Mouse (Mus musculus): ENCODE measurements around the gene Cplx3.

The Cplx3 gene

GRCm38 (mm10) chr9:57638651-57639459 is 32.8 kb upstream of the Cplx3 start:
- no peak for DNase-seq (ENCODE audit: low read depth, low spot score)

DNA sequence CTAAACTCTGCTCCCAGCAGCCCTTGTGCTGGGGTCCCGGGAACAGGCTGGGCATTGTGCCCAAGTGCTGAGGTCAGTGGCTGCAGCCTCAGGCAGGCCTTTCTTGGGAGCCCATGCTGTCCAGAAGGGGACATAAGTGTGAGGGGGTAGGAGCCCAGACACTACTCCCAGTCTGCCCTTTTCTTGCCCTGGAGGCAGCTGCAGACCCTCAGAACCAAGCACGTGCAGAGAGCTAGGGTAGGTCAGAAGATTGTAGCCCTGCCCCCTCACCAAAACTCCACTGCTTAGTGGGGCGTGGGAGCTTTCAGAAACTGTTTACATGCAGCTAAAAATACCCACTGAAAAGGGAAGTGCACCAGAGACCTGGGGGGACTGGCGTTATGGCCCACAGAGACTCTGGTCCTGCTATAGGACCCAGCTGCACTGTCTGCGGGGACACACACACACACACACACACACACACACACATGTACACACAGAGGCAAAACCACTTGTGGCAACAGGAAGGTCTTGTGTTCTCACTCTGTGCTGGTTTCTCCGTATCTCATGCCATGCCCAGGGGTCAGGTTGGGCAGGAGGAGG is 31.8 kb upstream of the Cplx3 start:
- peak; percentile 46 for DNase-seq (ENCODE audit: low read depth, low spot score)

DNA sequence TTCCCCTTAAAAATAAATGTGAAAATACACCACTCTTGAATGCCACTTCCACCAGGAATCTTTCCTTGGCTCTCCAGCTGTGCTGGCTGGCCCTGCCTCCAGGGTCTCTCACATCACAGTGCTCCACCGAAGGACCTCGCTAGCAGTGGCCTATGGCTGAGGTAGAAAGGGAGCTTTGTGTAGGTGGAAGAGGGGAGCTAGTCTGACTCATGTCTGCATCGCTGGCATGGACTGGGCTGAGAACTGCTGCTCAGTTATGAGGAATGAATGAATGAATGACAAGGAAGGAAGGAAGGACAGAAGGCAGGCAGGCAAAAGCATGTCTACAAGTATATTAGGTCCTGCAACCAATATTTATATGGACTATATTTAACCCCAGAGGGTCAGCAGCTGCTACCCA is 31.2 kb upstream of the Cplx3 start:
- no peak for DNase-seq (ENCODE audit: low read depth, low spot score)

DNA sequence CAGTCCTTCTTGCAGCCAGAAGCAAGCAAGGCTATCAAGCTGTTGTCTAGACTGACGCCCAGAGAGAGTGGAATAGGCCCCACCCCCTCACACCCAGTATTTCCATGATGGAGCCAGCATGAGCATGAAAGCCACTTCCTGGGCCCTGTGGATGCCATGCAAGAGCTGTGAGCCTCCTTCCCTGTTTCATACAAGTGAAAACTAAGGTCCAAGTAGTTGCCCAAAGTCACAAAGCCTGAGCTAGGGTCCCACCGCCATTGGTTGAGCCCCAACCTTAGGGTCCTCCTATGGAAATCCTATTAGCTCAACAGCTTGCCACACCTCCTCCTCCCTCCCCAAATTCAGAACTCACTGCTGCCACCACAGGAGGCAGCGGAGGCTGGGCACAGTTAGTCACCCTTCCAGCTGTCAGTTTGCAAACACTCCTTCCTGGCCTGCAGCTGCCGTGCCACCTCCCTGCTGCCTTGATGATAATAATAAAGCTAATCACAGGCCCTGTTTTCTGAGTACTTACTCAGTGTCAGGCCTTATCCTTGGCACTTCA is 27.5 kb upstream of the Cplx3 start:
- peak; percentile 83 for DNase-seq (ENCODE audit: low read depth, low spot score)

DNA sequence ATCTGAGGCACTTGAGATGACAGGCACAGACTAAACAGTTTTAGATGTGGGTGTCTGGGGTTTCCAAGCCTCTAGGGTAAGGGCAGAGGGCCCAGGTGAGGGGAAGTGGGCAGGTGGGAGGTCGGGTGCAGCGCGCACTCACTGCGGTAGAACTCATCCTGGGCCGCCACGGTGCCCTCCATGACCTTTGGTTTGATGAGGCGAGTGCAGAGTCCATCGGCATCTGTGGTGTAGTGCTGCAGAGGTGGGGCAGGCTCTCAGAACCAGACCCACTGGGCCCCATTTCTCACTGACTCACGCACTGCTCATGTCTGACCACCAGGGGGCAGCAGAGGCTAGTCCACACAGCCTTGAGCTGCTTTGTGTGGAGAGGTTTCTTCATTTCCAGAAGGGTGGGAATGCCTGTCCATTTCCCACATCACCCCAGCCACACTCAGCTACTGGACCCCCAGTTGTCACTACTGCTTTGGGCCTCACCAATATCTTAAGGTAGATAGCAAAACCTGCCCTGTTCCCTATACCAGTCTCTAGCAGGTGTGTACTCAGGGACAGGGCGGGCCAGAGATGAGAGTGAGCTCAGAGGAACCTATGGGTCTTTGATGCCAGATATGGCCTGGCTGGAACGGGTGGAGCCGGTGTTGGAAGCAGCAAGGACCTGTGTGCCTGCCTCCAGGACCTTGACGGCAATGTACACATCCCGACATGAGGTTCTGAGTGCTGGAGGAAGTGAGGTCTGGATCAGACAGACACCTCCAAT is 23.2 kb upstream of the Cplx3 start:
- peak; percentile 91 for DNase-seq (ENCODE audit: low read depth, low spot score)

DNA sequence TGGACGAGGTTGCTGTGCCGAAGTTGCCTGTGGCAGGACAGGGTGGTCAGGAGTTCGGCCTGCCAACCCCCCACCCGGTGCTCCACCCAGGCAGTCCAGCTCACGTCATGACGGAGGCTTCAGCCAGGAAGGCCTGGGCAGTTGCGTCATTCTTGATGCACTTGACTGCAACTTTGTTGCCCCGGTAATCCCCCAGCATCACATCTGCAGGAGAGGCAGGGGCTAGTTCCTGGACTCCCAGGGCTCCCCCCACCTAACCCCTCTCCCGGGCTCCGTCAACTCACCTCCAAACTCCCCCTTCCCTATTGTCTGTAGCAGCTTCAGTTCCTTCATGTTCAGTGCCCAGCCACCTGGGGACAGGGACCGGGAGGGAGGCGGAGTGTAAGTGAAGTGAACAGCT is 22.6 kb upstream of the Cplx3 start:
- DNase-seq (ENCODE audit: low read depth, low spot score): no peak

DNA sequence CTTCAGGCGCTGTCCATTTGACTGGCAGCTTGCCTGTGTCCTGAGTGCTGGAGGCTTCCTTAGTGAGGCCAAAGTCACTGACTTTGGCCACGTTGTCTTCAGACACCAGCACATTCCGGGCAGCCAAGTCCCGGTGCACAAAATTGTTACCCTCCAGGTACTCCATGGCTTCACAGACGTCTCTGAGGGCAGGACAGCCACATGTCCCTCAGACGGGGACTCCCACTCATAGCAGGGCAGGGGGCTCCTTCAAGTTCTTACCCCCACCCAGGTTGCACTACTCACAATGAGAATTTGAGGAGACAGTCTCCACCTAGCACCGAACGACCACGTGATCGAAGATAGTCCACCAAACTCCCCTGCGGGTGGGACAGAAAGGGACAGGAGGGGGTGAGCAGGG is 21.8 kb upstream of the Cplx3 start:
- DNase-seq (ENCODE audit: low read depth, low spot score): no peak

DNA sequence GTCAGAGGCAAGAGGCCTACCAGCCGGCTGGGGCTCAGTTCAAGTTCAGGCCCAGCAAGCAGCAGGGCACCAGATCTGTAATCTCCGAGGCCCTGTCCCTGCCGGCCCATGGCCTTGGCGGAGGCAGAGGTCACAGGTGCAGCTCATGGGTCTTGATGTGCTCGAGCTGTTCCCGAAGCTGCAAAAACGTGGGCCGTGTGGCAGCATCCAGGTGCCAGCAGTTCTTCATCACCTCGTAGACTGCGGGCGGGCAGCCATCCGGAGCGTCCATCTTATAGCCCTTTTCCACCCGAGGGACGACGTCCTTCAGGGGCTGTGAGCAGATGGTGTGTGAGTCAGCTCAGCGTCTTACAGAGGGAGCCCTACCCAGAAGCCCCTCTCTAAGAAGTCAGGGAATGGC is 21.1 kb upstream of the Cplx3 start:
- no peak for DNase-seq (ENCODE audit: low read depth, low spot score)

- DNase-seq (ENCODE audit: low read depth, low spot score): no peak
These were observed 19.8 kb upstream of the Cplx3 start for GRCm38 (mm10) chr9:57625674-57626500.

- DNase-seq (ENCODE audit: low read depth, low spot score): no peak
These were observed 18.2 kb upstream of the Cplx3 start for GRCm38 (mm10) chr9:57624295-57624694.

DNA sequence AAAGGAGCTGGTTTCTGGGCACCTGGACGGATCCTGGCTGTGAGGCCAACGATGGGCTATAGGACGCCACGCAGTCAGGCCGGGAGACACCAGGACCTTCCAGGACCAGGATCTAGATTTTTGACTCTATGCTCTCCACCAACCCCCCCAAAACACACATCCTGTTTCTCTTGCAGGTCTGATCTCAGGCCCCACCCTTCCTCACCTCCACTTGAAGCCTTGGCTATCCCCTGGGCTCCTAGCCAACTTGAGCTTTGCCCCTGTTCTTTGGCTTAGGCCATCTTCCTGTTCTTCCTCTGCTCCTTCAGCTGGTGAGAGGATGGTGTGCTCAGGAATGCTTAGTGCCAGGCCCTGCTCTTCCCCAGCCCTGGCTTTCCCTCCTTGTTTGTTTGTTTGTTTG is 14.6 kb upstream of the Cplx3 start, which contains the start of gene Lman1l:
Gene Lman1l (minus strand): TSS at position 101 of the 400 bp plus-strand sequence.
- peak; percentile 42 for DNase-seq (ENCODE audit: low read depth, low spot score)

GRCm38 (mm10) chr9:57618854-57619253 is 12.8 kb upstream of the Cplx3 start:
- no peak for DNase-seq (ENCODE audit: low read depth, low spot score)

DNA sequence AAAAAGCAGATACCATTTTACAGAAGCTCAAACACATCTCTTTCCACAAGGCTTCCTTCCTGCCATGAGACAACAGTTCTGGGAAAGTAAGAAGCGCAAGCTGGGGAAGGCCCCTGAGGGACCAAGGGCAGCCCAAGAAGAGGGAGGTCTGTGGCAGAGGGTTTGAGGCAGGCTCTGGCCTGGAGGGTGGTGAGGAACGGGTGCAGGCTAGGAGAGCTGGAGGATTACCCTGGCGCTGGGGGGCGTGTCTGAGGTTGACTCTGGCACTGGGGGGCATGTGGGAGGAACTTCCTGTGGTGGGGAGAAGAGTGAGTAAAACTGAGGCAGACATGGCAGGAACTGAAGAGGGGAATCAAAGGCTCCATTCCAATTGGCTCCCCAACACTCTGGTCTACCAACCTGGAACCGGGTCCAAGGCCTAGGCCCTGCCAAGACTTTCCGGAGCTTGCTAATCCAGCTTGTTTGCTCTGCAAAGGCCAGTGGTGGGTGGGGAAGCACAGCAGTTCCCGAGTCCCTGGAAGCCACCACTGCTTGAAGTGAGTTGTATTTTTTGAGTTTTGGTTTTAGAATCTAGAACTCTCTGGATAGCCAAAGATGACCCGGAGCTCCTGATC is 11.6 kb upstream of the Cplx3 start:
- DNase-seq (ENCODE audit: low read depth, low spot score): no peak

GRCm38 (mm10) chr9:57614786-57615185 is 8.7 kb upstream of the Cplx3 start:
- DNase-seq (ENCODE audit: low read depth, low spot score): no peak

DNA sequence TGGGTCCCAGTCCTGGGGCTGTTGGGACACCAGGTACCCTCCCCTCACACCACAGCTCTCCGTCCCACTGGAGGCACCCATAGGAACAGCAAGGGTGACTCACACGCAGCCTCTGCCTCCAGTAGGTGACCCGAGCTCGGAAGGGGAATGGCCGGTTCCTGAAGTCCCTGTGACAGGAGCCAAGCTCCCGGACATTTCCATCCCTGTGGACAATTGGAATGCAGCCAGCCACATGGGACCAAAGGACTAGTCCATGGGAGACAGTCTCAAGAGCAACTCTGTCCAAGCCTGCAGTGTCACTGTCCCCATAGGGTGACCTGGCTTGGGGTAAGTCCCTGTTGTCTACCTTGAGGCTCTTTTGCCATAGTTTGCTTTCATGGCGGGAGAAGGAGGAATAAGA is 7.9 kb upstream of the Cplx3 start:
- DNase-seq (ENCODE audit: low read depth, low spot score): no peak

- no peak for DNase-seq (ENCODE audit: low read depth, low spot score)
These were observed 6.5 kb upstream of the Cplx3 start for GRCm38 (mm10) chr9:57612587-57612986.

DNA sequence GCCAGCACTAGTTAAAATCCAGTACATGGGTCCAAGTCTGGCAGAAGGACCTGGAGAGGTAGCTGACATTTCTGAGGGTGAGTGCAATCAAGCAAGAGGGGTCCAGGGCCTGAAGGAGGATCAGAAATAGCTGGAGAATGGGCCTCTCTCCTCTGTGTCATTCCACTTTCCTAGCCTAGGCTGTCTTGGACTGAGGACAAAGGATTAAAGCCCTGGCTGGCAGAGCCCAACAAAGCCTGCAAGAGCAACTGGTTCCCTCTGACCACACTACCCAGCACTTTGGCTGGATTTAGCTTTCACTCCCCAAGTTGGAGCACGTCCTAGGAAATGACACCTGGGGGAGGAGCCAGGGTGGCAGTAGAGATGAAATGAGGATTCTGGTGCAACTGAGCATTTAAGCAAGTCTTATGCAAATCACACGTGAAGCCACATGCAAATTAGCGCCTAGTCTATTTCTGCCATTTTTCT is 4.3 kb upstream of the Cplx3 start:
- no peak for DNase-seq (ENCODE audit: low read depth, low spot score)

GRCm38 (mm10) chr9:57609803-57610202 is 3.7 kb upstream of the Cplx3 start:
- DNase-seq (ENCODE audit: low read depth, low spot score): no peak

GRCm38 (mm10) chr9:57605503-57605902 is 578 bp downstream of the Cplx3 start:
- DNase-seq (ENCODE audit: low read depth, low spot score): no peak

- DNase-seq (ENCODE audit: low read depth, low spot score): no peak
These were observed 1.2 kb downstream of the Cplx3 start for GRCm38 (mm10) chr9:57604875-57605274.

DNA sequence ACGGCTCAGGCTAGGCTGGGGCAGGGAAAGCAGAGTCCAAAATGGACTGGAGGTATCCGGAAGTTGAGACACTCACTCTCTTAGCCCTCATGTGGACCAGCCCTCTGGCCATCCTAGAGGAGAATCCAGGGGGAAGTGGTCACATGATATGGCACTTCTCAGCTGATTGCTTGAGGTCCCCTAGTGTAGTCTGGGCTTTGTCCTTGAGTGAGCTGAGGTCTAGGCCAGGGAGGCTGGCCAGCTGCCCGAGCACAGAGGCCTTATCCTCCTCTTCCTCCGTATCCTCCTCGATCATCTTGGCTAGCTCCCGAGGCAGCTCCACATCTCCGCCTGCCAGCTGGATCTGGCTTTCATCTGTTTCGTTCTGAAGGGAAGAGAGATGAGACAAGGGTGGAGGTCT is 4.0 kb downstream of the Cplx3 start:
- no peak for DNase-seq (ENCODE audit: low read depth, low spot score)
